Mouse (Mus musculus) fibroblast of lung, adult 2 months (primary cell): ENCODE results near the gene Col13a1.

Experiments used
- DNase-seq: peaks from one replicate; pipeline ENCODE4 v3.0.0-alpha.2; 2011; ENCODE audit warnings: low read depth

The Col13a1 gene

DNA sequence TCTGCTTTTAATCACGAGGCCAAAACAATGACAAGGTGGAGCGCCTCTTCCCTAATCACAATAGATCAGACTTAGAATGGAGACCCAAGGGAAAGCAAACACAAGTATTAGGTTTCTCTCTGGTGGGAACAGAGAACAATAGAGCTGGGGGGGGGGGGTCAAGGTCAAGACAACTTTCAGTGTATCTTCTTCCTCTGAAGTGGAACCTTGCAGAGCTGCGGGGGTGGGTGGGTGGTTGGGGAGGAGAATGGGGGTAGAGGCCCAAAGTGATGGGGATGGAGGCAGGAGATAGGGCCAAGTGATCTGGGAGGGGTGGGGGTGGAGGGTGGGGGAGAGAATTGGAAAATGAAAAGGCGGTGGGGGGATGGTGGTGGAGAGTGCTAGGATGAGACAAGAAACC lies 149.9 kb downstream of the Col13a1 start:
- DNase-seq: no peak

DNA sequence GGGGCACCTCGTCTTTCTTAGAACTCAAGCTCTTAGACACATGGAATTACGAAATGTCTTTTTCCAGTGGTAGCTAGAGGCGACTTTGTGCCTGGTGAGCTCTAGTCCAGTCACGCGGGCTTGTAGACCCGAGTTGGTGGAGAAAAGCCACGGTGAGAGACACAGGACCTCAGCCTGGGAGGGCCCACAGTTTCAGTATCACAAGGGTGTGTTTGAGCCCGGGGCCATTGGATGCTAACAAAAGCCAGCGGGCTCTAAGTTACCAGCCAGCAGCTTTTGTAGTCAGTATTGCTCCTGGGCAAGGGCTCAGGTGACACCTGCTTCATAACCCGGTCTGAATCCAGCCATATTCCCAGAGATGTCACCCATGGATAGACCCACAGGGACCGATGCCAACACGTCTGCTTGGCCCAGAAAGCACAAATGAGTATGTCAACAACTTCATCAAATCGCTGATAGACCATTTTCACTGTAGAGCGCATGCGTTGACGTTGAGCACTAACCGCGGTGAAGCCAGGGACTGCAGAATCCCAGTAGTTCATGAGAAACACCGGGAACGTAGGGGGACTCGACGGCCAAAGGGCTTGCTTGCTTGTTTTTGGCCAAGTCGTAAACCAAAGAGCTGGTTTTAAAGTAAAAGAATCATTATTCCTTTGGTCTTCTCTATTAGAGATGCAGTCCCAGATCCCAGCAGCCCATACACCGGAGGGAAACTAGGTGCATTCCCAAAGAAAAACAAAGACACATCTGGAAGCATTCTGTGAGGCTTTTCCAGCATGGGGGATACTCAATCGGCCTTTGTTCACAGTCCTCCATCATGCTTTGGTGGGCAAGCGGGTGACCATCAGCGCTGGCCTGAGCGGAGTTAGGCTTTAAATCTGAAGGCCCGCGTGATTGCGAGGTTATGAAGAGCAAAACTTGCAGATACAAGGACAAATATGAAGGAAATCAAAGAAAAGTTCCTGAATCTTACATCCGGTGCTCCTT lies 150.7 kb downstream of the Col13a1 start:
- DNase-seq: no peak

- DNase-seq: no peak
Measured at GRCm38 (mm10) chr10:61826753-61827435, 152.0 kb downstream of the Col13a1 start.

GRCm38 (mm10) chr10:61825979-61826752 lies 152.7 kb downstream of the Col13a1 start:
- no peak for DNase-seq

DNA sequence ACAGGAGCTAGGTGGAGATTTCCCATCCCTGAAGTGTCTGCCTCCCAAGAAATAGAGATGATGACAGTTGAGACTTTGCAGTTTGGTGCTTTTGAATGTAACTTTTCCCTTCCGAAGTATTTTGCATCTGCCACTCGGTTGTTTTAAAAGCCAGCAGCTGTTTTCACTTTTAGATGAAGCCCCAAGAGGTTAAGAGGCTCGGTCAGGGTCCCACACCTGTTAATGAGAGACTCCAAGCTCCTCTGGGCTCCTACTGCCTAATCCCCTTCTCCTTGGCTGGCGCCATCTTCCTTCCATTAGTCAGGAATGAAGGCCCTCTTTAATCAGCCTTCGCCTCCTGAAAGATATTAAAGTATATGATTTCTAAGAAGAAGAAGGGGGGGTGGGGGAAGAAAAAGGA lies 153.4 kb downstream of the Col13a1 start:
- no peak for DNase-seq

DNA sequence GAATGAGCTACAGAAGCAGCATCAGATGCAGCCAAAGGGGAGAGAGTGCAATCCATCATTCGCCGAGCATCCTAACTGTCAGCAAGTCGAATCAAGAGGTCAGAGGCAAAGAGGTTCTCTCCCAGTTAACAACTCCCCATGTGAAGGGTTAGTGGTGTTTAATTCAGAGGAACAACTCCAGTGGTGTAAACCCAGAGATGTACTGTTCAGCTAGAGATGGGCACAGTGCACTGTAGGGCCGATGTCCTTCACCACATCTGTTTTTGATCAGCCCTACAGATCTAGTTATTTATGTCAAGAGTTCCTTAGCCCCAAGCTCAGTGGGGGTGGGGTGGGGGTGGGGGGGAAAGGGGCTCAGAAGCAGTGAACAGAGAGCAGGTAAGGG lies 155.2 kb downstream of the Col13a1 start:
- DNase-seq: no peak

- DNase-seq: no peak
Measured at GRCm38 (mm10) chr10:61822968-61823730, 155.8 kb downstream of the Col13a1 start.

- no peak for DNase-seq
Measured at GRCm38 (mm10) chr10:61820050-61820449, 158.9 kb downstream of the Col13a1 start.

DNA sequence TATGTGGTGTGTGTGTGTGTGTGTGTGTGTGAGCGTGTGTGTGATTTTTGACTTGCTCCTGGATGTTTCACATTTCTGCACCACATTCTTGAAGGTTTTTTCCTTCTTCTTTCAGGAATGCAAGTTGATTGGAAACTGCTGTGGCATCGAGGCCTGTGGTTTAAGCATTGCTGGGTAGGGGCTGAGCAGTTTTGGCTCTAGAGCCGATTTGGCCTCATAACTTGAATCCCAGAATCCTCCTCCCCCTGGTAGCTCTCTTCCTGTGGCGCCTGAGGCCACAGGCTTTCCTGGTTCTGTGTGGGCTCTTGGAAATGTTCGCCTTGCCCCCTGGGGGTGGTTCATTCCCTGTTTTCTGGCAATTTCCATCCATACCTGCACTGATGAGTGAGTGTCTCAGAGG lies 166.9 kb downstream of the Col13a1 start:
- DNase-seq: peak; percentile 47

DNA sequence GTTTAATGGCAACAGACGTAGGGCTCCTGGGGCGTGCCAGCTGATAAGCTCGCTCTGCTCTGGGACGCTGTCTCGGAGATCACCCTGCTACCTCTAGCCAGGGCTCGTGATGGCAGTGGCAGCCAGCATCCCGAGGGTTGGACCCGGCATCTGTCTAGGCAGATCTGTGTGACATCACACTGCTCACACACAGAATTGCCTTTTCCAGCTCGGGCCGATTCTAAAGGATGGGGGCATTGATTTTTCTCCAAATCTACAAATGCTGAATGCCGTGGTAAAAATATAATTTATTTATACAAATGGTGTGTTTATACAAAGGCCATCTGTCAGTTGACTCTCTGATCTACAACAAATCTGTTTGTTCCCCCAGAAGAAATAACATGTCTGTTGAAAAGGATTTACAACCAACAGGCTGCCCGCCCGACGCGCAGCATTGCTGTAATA lies 180.8 kb downstream of the Col13a1 start:
- DNase-seq: no peak

- no peak for DNase-seq
Measured at GRCm38 (mm10) chr10:61795458-61795857, 183.4 kb downstream of the Col13a1 start.

DNA sequence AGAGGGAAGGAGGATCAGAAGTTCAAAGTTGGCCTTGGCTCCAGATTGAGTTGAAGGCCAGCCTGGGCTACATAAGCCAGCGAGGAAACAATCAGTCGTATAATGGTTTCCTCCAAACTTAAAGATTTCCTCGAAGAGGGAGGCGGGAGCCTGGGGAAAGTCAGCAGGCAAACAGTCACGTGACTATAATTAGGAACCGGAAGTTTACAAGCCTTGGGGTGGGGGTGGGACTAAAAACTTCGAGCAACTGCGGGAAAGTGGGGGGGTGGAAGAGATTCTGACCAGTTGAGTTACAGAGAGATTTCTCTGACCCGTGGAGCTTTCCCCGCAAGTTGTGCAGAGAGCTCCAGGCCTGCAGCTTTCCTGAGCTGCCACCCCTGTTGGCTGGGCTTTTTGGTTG lies 183.9 kb downstream of the Col13a1 start:
- DNase-seq: no peak

DNA sequence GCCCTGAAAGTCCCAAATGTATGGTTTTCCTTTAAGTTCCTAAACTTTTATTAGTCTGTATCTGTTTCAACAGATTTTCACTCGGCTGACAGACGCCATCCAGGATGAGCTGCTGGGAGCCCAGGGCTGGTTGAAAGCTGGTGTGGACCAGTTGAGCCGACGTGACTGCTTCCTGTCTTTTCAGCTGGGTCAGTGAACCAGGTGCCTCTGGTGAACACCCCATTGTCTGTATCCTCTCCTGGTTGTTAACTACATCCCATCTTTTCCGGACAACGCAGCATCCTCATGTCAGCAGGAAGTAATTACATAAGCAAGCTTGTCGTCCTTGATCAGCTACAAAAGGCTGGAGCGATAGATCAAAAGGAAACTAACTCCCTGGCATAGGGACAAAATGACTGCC lies 185.9 kb downstream of the Col13a1 start:
- no peak for DNase-seq

GRCm38 (mm10) chr10:61788499-61788898 lies 190.4 kb downstream of the Col13a1 start:
- DNase-seq: no peak
